Mouse (Mus musculus): ENCODE measurements at regions not wholly inside any gene's neighbourhood (a gene's known extent, or its start where the extent isn't known, plus 50 kb on each side); places are given as distances from the start of the nearest gene placed in this dataset.
A peak's percentile ranks its signal among the peaks of the same experiment; 100 is the strongest.

DNA sequence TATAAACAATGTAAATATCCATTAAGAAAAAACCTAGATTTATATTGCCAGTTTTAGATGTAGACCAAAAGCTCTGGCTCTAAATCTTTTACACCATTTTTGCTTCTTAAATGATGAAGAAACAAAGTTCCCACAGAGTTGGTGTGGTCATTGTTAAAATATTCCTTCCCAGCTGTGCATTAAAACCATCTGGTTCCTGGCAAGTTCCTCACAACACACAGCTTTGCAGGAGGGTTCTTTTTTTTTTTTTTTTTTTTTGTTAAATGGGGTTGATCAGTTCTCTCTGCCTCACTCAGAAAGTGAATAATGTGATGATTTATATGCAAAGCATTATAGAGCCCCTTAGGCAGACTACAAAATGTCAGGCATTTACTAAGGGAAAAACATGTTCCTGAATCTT, 1266.2 kb upstream of the 4931417E11Rik start:
- peak; percentile 2 for DNase-seq

- no peak for DNase-seq
These were observed 1229.3 kb upstream of the 4931417E11Rik start for GRCm38 (mm10) chr6:74698732-74699131.

Measured in kidney, adult 9 months (tissue).